Mouse (Mus musculus) MEL (cell line): ENCODE measurements around the gene Zfp712. TPM values are rescaled to one million over a fixed set of nuclear protein-coding genes. Genes with fewer than 3 reads are reported as not detected.

ENCODE experiments used
- DNase-seq: peaks from one replicate; pipeline ENCODE4 v3.0.0; 2011; ENCODE audit warnings: low read depth, low spot score
- H3K27ac ChIP-seq: 2 replicates; pipeline ENCODE4 v1.5.1; 2012; ENCODE audit warnings: low read depth, mild to moderate bottlenecking, control low read depth, low read length, moderate library complexity; ENCODE audit not compliant: control insufficient read depth
- H3K27me3 ChIP-seq, 2 experiments: fragments of 150-350 bp in 1 of 2; sonication (generic) in 1 of 2; 2 replicates each; pipeline ENCODE4 v1.6.1; 2012; ENCODE audit warnings: low read length in 2 of 2, mild to moderate bottlenecking in 2 of 2, improper control_type of control experiment in 1 of 2, moderate library complexity in 1 of 2; ENCODE audit not compliant: insufficient read depth in 2 of 2, control insufficient read depth in 1 of 2
- H3K36me3 ChIP-seq, 2 experiments: 2 replicates each; pipeline ENCODE4 v1.6.1; 2012 to 2014; ENCODE audit warnings: low read length in 2 of 2, improper control_type of control experiment in 1 of 2, inconsistent platforms in 1 of 2, mild to moderate bottlenecking in 1 of 2; ENCODE audit not compliant: insufficient read depth in 2 of 2, control insufficient read depth in 1 of 2
- H3K4me1 ChIP-seq, 2 experiments: fragments of 150-350 bp in 1 of 2; sonication (generic) in 1 of 2; 2 replicates each; pipeline ENCODE4 v1.6.1; 2012; ENCODE audit warnings: low read length in 2 of 2, improper control_type of control experiment in 1 of 2, mild to moderate bottlenecking in 1 of 2; ENCODE audit not compliant: insufficient read depth in 2 of 2, control insufficient read depth in 1 of 2
- H3K4me3 ChIP-seq, 2 experiments: fragments of 150-350 bp in 1 of 2; sonication (generic) in 1 of 2; 2 replicates each; pipeline ENCODE4 v1.5.1; 2012; ENCODE audit warnings: low read depth in 2 of 2, low read length in 2 of 2, mild to moderate bottlenecking in 2 of 2, moderate library complexity in 2 of 2, control low read depth in 1 of 2, improper control_type of control experiment in 1 of 2; ENCODE audit not compliant: control insufficient read depth in 1 of 2, insufficient read depth in 1 of 2
- H3K79me2 ChIP-seq: 2 replicates; pipeline ENCODE4 v1.6.1; 2012; ENCODE audit warnings: mild to moderate bottlenecking, low read length, moderate library complexity; ENCODE audit not compliant: control insufficient read depth, poor library complexity, insufficient read depth
- H3K9ac ChIP-seq: 2 replicates; pipeline ENCODE4 v1.6.1; 2012; ENCODE audit warnings: low read depth, mild to moderate bottlenecking, control low read depth, low read length, moderate library complexity; ENCODE audit not compliant: control insufficient read depth, poor library complexity, severe bottlenecking
- H3K9me3 ChIP-seq: fragments of 150-350 bp; sonication (generic); replicated peaks from 2 replicates; pipeline ENCODE4 v1.6.1; 2012; ENCODE audit warnings: mild to moderate bottlenecking, low read length, improper control_type of control experiment, moderate library complexity; ENCODE audit not compliant: insufficient read depth
- CHD2 ChIP-seq: IDR thresholded peaks from 2 replicates; pipeline ENCODE4 v1.6.1; 2011; ENCODE audit warnings: low read length, improper control_type of control experiment
- CTCF ChIP-seq, 3 experiments: IDR thresholded peaks in 2 of 3; conservative IDR thresholded peaks in 1 of 3; 2 replicates each; pipeline ENCODE4 v1.5.1; 2011 to 2012; ENCODE audit warnings: low read length in 3 of 3, low read depth in 2 of 3, mild to moderate bottlenecking in 2 of 3, improper control_type of control experiment in 1 of 3, inconsistent platforms in 1 of 3, mixed read lengths in 1 of 3, moderate library complexity in 1 of 3; ENCODE audit not compliant: control insufficient read depth in 1 of 3, insufficient read depth in 1 of 3, poor library complexity in 1 of 3, severe bottlenecking in 1 of 3
- E2F4 ChIP-seq: IDR thresholded peaks from 2 replicates; pipeline ENCODE4 v1.6.1; 2011; ENCODE audit warnings: low read depth, low read length, improper control_type of control experiment, borderline replicate concordance
- ELF1 ChIP-seq: IDR thresholded peaks from 2 replicates; pipeline ENCODE4 v1.6.1; 2014; ENCODE audit warnings: low read depth, mild to moderate bottlenecking, inconsistent platforms, low read length, improper control_type of control experiment, moderate library complexity
- EP300 ChIP-seq, 2 experiments: IDR thresholded peaks; 2 replicates each; pipeline ENCODE4 v1.6.1; 2011; ENCODE audit warnings: improper control_type of control experiment in 2 of 2, low read length in 2 of 2, low read depth in 1 of 2, mild to moderate bottlenecking in 1 of 2
- GABPA ChIP-seq: IDR thresholded peaks from 2 replicates; pipeline ENCODE4 v1.6.1; 2012; ENCODE audit warnings: low read depth, mild to moderate bottlenecking, inconsistent platforms, low read length, improper control_type of control experiment, moderate library complexity
- GATA1 ChIP-seq: IDR thresholded peaks from 2 replicates; pipeline ENCODE4 v1.6.1; 2011; ENCODE audit warnings: low read depth, low read length, improper control_type of control experiment
- HCFC1 ChIP-seq: IDR thresholded peaks from 2 replicates; pipeline ENCODE4 v1.6.1; 2012; ENCODE audit warnings: low read depth, mild to moderate bottlenecking, inconsistent platforms, low read length, improper control_type of control experiment, moderate library complexity
- MAX ChIP-seq: IDR thresholded peaks from 2 replicates; pipeline ENCODE4 v1.6.1; 2011; ENCODE audit warnings: low read length, improper control_type of control experiment
- MEF2A ChIP-seq: IDR thresholded peaks from 2 replicates; pipeline ENCODE4 v1.6.1; 2014; ENCODE audit warnings: low read depth, mild to moderate bottlenecking, inconsistent platforms, low read length, improper control_type of control experiment; ENCODE audit not compliant: poor library complexity, insufficient replicate concordance, severe bottlenecking; ENCODE audit errors: extremely low read depth
- NELFE ChIP-seq: IDR thresholded peaks from 2 replicates; pipeline ENCODE4 v1.6.1; 2011; ENCODE audit warnings: low read depth, low read length, improper control_type of control experiment
- NRF1 ChIP-seq: IDR thresholded peaks from 2 replicates; pipeline ENCODE4 v1.6.1; 2014; ENCODE audit warnings: low read depth, mild to moderate bottlenecking, inconsistent platforms, low read length, improper control_type of control experiment, moderate library complexity; ENCODE audit not compliant: poor library complexity, insufficient read depth, severe bottlenecking
- POLR2A ChIP-seq, 2 experiments: IDR thresholded peaks; 2 replicates each; pipeline ENCODE4 v1.6.1; 2011 to 2012; ENCODE audit warnings: low read length in 2 of 2, mild to moderate bottlenecking in 2 of 2, control low read depth in 1 of 2, improper control_type of control experiment in 1 of 2, low read depth in 1 of 2, moderate library complexity in 1 of 2; ENCODE audit not compliant: control insufficient read depth in 1 of 2, insufficient read depth in 1 of 2, poor library complexity in 1 of 2
- POLR2AphosphoS5 ChIP-seq: IDR thresholded peaks from 2 replicates; pipeline ENCODE4 v1.6.1; 2012; ENCODE audit warnings: low read depth, borderline replicate concordance, mild to moderate bottlenecking, inconsistent platforms, low read length, moderate library complexity, mixed read lengths
- RAD21 ChIP-seq: IDR thresholded peaks from 2 replicates; pipeline ENCODE4 v1.6.1; 2011; ENCODE audit warnings: mild to moderate bottlenecking, low read depth, low read length, improper control_type of control experiment
- SIN3A ChIP-seq: IDR thresholded peaks from 2 replicates; pipeline ENCODE4 v1.6.1; 2012; ENCODE audit warnings: low read length, improper control_type of control experiment, inconsistent platforms
- TAL1 ChIP-seq: IDR thresholded peaks from 2 replicates; pipeline ENCODE4 v1.6.1; 2012; ENCODE audit warnings: mild to moderate bottlenecking, inconsistent platforms, low read length, moderate library complexity, mixed read lengths
- UBTF ChIP-seq: IDR thresholded peaks from 2 replicates; pipeline ENCODE4 v1.6.1; 2012; ENCODE audit warnings: low read depth, mild to moderate bottlenecking, inconsistent platforms, low read length, improper control_type of control experiment, moderate library complexity, borderline replicate concordance; ENCODE audit not compliant: insufficient read depth
- USF1 ChIP-seq: IDR thresholded peaks from 2 replicates; pipeline ENCODE4 v1.6.1; 2014; ENCODE audit warnings: low read depth, mild to moderate bottlenecking, inconsistent platforms, low read length, improper control_type of control experiment, moderate library complexity
- USF2 ChIP-seq, 2 experiments: IDR thresholded peaks; 2 replicates each; pipeline ENCODE4 v1.6.1; 2011 to 2012; ENCODE audit warnings: improper control_type of control experiment in 2 of 2, low read length in 2 of 2, borderline replicate concordance in 1 of 2, inconsistent platforms in 1 of 2, low read depth in 1 of 2, mild to moderate bottlenecking in 1 of 2; ENCODE audit not compliant: insufficient read depth in 1 of 2
- ZC3H11A ChIP-seq: IDR thresholded peaks from 2 replicates; pipeline ENCODE4 v1.6.1; 2012; ENCODE audit warnings: low read depth, mild to moderate bottlenecking, inconsistent platforms, low read length, improper control_type of control experiment
- polyA plus RNA-seq, 2 experiments: library from polyadenylated mRNA; stranded (reverse) in 1 of 2; unstranded in 1 of 2; fragments of >175 nt in 1 of 2; fragments of >200 nt in 1 of 2; gene quantifications; 2 replicates each; pipeline versions ENCODE4 v1.2.1 to v1.2.4; 2012; ENCODE audit warnings: low replicate concordance in 2 of 2, low read depth in 1 of 2; ENCODE audit not compliant: insufficient read length in 2 of 2, insufficient read depth in 1 of 2, missing spikeins in 1 of 2
- total RNA-seq: library from RNA; depleted of rRNA; stranded (reverse); fragments of 300-350 nt; gene quantifications from 2 replicates; pipeline ENCODE4 v1.2.3, GENCODE M21; 2012

Gene Zfp712
- total and polyA plus RNA-seq, 3 experiments, result 0.47 to 0.85 TPM; not detected in 1

- H3K4me1 ChIP-seq, result no peaks in the 10 kb centered on the region
- H3K4me3 ChIP-seq, result no peak overlapping the region
- no peaks in the 10 kb centered on the region for H3K27me3 ChIP-seq
- H3K9ac ChIP-seq, result no peak overlapping the region
- TF ChIP-seq POLR2AphosphoS5 (no peak), NRF1 (no peak)
- DNase-seq, result no peak
- H3K36me3 ChIP-seq, result peaks cover 0 to 14% of the 10 kb centered on the region in 2 experiments; a peak in 2 of 4 replicates
- no peaks in the 10 kb centered on the region; the same call in 1 of the 2 replicates for H3K79me2 ChIP-seq
- H3K27ac ChIP-seq, result no peak overlapping the region
- no peaks in the 10 kb centered on the region for H3K9me3 ChIP-seq
Observed at GRCm38 (mm10) chr13:67072786-67073185, 11.8 kb upstream of the Zfp712 start.

GRCm38 (mm10) chr13:67065386-67065785 lies 4.4 kb upstream of the Zfp712 start:
- no peaks in the 10 kb centered on the region for H3K79me2 ChIP-seq
- no peaks in the 10 kb centered on the region for H3K27me3 ChIP-seq
- no peaks in the 10 kb centered on the region for H3K9me3 ChIP-seq
- peaks cover 0 to under 1% of the 10 kb centered on the region in 2 experiments; a peak in 1 of 4 replicates for H3K4me1 ChIP-seq
- no peak overlapping the region for H3K9ac ChIP-seq
- H3K36me3 ChIP-seq, result peaks cover 0 to 7% of the 10 kb centered on the region in 2 experiments; a peak in 2 of 4 replicates
- no peak overlapping the region for H3K4me3 ChIP-seq
- no peak overlapping the region for H3K27ac ChIP-seq
- DNase-seq, result no peak
- no peak for TF ChIP-seq ELF1
- no peak for TF ChIP-seq USF1
- TF ChIP-seq CHD2, result no peak
- no peak for TF ChIP-seq E2F4
- TF ChIP-seq UBTF, result no peak
- TF ChIP-seq SIN3A, result no peak

- Histone ChIP-seq H3K27me3 (no peaks in the 10 kb centered on the region), H3K9me3 (no peaks in the 10 kb centered on the region), H3K27ac (no peak overlapping the region), H3K36me3 (peaks cover 0 to 3% of the 10 kb centered on the region in 2 experiments; a peak in 1 of 4 replicates), H3K79me2 (no peaks in the 10 kb centered on the region), H3K9ac (no peak overlapping the region), H3K4me1 (peaks cover 0 to 5% of the 10 kb centered on the region in 2 experiments; a peak in 1 of 4 replicates), H3K4me3 (no peak overlapping the region)
- TF ChIP-seq HCFC1, result no peak
- TF ChIP-seq RAD21, result no peak
- no peak for TF ChIP-seq POLR2A (IDR thresholded peaks at IDR 0.05; ENCODE audit: control insufficient read depth in 1 of 2, insufficient read depth in 1 of 2, low read depth in 1 of 2, low read length in 2 of 2, poor library complexity in 1 of 2)
- TF ChIP-seq SIN3A, result no peak
- TF ChIP-seq USF1, result no peak
- TF ChIP-seq EP300 (IDR thresholded peaks at IDR 0.05; ENCODE audit: low read depth in 1 of 2, low read length in 2 of 2), result no peak
- no peak for TF ChIP-seq NELFE
- TF ChIP-seq USF2 (IDR thresholded peaks at IDR 0.05; ENCODE audit: borderline replicate concordance in 1 of 2, insufficient read depth in 1 of 2, low read depth in 1 of 2, low read length in 2 of 2), result no peak
- no peak for TF ChIP-seq TAL1
- TF ChIP-seq GABPA, result no peak
- no peak for TF ChIP-seq ZC3H11A
- no peak for TF ChIP-seq MAX
- TF ChIP-seq CTCF (IDR thresholded peaks at IDR 0.05 in 2 of 3, conservative IDR thresholded peaks at IDR 0.05 in 1 of 3; ENCODE audit: control insufficient read depth in 1 of 3, insufficient read depth in 1 of 3, low read depth in 2 of 3, low read length in 3 of 3, poor library complexity in 1 of 3, severe bottlenecking in 1 of 3), result no peak
- TF ChIP-seq MEF2A, result no peak
- no peak for TF ChIP-seq GATA1
- DNase-seq, result no peak
Observed at GRCm38 (mm10) chr13:67062427-67062826, 1.5 kb upstream of the Zfp712 start.
